Mouse (Mus musculus): ENCODE results near the gene Prpf8. TPM values are rescaled to one million over a fixed set of nuclear protein-coding genes. Genes with fewer than 3 reads are reported as not detected.

Prpf8 gene
- polyA plus RNA-seq, 1 experiment = 104 TPM

DNA sequence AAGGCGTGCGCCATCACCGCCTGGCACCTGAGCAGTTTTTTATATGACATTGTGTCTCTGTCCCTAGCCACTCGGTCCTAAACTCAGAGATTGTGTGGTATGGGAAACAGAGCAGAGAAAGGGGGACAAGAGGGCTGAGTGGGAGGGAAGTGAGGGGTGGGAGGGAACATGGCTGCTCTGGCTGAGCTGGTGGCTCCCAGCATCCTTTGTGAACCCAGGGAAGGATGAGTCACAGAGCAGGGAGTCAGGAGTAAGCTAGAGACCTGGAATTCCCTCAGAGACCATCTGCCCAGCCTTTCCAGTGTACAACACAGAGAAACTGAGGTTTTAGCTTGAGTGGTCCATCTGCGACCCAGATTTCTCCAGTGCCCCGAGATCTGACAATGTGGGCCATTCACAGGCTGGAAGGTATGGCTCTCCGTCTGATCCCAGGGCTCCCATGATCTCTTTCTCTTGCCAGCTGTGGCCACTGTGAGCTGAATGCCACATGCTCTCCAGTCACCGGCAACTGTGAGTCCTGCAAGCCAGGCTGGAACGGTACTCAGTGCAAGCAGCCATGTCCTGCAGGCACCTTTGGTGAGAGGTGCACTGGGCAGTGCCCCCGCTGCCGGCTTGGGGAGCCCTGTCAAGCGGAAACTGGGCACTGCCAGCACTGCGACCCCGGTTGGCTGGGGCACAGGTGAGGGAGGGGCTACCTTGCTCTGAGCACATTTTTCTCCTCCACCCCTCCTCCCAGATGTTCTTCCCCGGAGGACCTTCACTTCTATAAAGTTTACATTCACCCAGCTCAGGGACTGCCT is 33.4 kb downstream of the Prpf8 start:
- no peaks in the 10 kb centered on the region for H3K79me3 ChIP-seq (ENCODE audit: low read depth)
- TF ChIP-seq MAX (IDR thresholded peaks at IDR 0.05) = no peak
- no peak for TF ChIP-seq FOSL1 (IDR thresholded peaks at IDR 0.05; ENCODE audit: insufficient read depth, low read length, poor library complexity, severe bottlenecking)
- H3K36me3 ChIP-seq (ENCODE audit: control insufficient read depth, insufficient read depth) = no peaks in the 10 kb centered on the region
- no peak overlapping the region for H3ac ChIP-seq (ENCODE audit: control insufficient read depth, insufficient read length, low read depth)
- no peaks in the 10 kb centered on the region for H3K79me2 ChIP-seq (ENCODE audit: control insufficient read depth, insufficient read depth)
- no peak overlapping the region for H3K4me3 ChIP-seq (ENCODE audit: insufficient read depth, poor library complexity, severe bottlenecking)
- H3K27me3 ChIP-seq (ENCODE audit: control insufficient read depth, insufficient read depth, insufficient read length) = no peaks in the 10 kb centered on the region

DNA sequence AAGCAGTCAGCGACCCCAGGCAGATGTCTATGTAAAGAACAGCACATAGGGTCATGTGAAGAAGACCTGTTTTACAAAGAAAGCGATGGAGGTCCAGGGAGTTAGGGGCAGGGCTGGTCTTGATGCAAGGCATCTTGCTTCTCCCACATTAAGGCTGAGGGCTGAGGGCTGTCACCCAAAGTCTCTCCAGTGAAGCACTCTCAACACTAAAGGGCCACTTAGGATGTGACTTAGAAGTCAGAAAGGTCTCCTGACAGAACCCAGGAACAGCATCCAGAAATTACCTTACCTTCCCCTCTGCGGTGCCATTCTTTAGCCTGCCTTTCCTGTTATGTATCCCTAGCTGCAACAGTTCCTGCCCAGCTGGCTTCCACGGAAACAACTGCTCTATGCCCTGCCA is 35.0 kb downstream of the Prpf8 start:
- Histone ChIP-seq H3K27me3 (ENCODE audit: control insufficient read depth, insufficient read depth, insufficient read length) (no peaks in the 10 kb centered on the region), H3ac (ENCODE audit: control insufficient read depth, insufficient read length, low read depth) (no peak overlapping the region), H3K79me2 (ENCODE audit: control insufficient read depth, insufficient read depth) (no peaks in the 10 kb centered on the region), H3K4me3 (ENCODE audit: insufficient read depth, poor library complexity, severe bottlenecking) (no peak overlapping the region), H3K79me3 (ENCODE audit: low read depth) (no peaks in the 10 kb centered on the region), H3K36me3 (ENCODE audit: control insufficient read depth, insufficient read depth) (no peaks in the 10 kb centered on the region)
- no peak for TF ChIP-seq FOSL1 (IDR thresholded peaks at IDR 0.05; ENCODE audit: insufficient read depth, low read length, poor library complexity, severe bottlenecking)
- TF ChIP-seq MYOD1 (IDR thresholded peaks at IDR 0.05; ENCODE audit: control insufficient read depth, insufficient read length, low read depth) = no peak
- TF ChIP-seq CTCF (IDR thresholded peaks at IDR 0.05; ENCODE audit: control insufficient read depth, insufficient read depth, insufficient read length) = no peak
- TF ChIP-seq MAX (IDR thresholded peaks at IDR 0.05) = no peak
- TF ChIP-seq MYOG (IDR thresholded peaks at IDR 0.05; ENCODE audit: control insufficient read depth, extremely low read depth, insufficient read length) = no peak
- TF ChIP-seq USF1 (IDR thresholded peaks at IDR 0.05; ENCODE audit: low read depth) = no peak
- no peak for TF ChIP-seq CEBPB (IDR thresholded peaks at IDR 0.05; ENCODE audit: low read depth)

DNA sequence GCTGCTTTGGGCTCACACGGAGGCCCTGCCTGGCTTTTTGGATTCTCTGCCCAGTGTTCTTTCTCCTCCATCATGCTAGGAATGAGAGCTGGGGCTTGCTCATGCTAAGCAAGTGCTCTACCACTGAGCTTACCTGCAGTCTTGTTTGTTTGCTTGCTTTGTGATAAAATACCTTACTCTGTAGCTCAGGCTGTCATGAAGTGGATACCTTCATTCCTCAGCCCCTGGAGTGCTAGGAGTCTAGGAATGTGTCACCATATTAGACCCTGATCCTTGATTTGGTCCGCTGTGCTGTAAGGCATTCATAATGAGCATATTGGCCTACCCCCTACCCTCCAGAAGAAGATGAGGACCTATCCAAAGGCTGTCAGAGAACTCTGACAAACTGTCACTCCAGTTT is 36.2 kb downstream of the Prpf8 start:
- no peak overlapping the region for H3K4me3 ChIP-seq (ENCODE audit: insufficient read depth, poor library complexity, severe bottlenecking)
- TF ChIP-seq MYOG (IDR thresholded peaks at IDR 0.05; ENCODE audit: control insufficient read depth, extremely low read depth, insufficient read length) = no peak
- TF ChIP-seq FOSL1 (IDR thresholded peaks at IDR 0.05; ENCODE audit: insufficient read depth, low read length, poor library complexity, severe bottlenecking) = no peak
- TF ChIP-seq CTCF (IDR thresholded peaks at IDR 0.05; ENCODE audit: control insufficient read depth, insufficient read depth, insufficient read length) = no peak
- TF ChIP-seq MAX (IDR thresholded peaks at IDR 0.05) = no peak
- TF ChIP-seq MYOD1 (IDR thresholded peaks at IDR 0.05; ENCODE audit: control insufficient read depth, insufficient read length, low read depth) = no peak
- TF ChIP-seq CEBPB (IDR thresholded peaks at IDR 0.05; ENCODE audit: low read depth) = no peak
- TF ChIP-seq USF1 (IDR thresholded peaks at IDR 0.05; ENCODE audit: low read depth) = no peak
- H3K79me2 ChIP-seq (ENCODE audit: control insufficient read depth, insufficient read depth) = no peaks in the 10 kb centered on the region
- H3K36me3 ChIP-seq (ENCODE audit: control insufficient read depth, insufficient read depth) = no peaks in the 10 kb centered on the region
- no peak overlapping the region for H3ac ChIP-seq (ENCODE audit: control insufficient read depth, insufficient read length, low read depth)
- no peaks in the 10 kb centered on the region for H3K79me3 ChIP-seq (ENCODE audit: low read depth)
- H3K27me3 ChIP-seq (ENCODE audit: control insufficient read depth, insufficient read depth, insufficient read length) = no peaks in the 10 kb centered on the region

- Histone ChIP-seq H3K4me3 (ENCODE audit: insufficient read depth, poor library complexity, severe bottlenecking) (no peak overlapping the region), H3K79me2 (ENCODE audit: control insufficient read depth, insufficient read depth) (no peaks in the 10 kb centered on the region), H3K79me3 (ENCODE audit: low read depth) (no peaks in the 10 kb centered on the region), H3ac (ENCODE audit: control insufficient read depth, insufficient read length, low read depth) (no peak overlapping the region), H3K36me3 (ENCODE audit: control insufficient read depth, insufficient read depth) (no peaks in the 10 kb centered on the region), H3K27me3 (ENCODE audit: control insufficient read depth, insufficient read depth, insufficient read length) (no peaks in the 10 kb centered on the region)
- no peak for TF ChIP-seq CTCF (IDR thresholded peaks at IDR 0.05; ENCODE audit: control insufficient read depth, insufficient read depth, insufficient read length)
Measured at GRCm38 (mm10) chr11:75525531-75526125, 39.0 kb downstream of the Prpf8 start.

DNA sequence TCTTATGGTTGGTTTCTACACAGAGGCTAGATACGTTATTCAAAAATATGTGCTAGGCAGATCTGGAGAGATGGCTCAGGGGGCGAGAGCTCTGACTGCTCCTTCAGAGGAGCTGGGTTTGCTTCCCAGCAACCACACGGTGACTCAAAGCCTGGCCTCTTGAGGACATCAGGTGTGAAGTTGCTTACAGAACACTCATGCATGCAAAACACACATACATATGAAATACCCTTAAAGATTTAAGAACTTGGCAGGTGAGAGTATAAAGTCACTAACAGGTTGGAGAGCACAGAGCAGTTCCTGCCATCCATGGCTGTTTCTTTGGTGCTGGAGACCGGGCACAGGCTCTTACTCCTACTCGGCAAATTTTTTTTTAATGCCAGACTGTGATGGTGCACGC is 40.3 kb downstream of the Prpf8 start:
- Histone ChIP-seq H3K27me3 (ENCODE audit: control insufficient read depth, insufficient read depth, insufficient read length) (no peaks in the 10 kb centered on the region), H3K4me3 (ENCODE audit: insufficient read depth, poor library complexity, severe bottlenecking) (no peak overlapping the region), H3K79me2 (ENCODE audit: control insufficient read depth, insufficient read depth) (no peaks in the 10 kb centered on the region), H3K36me3 (ENCODE audit: control insufficient read depth, insufficient read depth) (no peaks in the 10 kb centered on the region), H3ac (ENCODE audit: control insufficient read depth, insufficient read length, low read depth) (no peak overlapping the region), H3K79me3 (ENCODE audit: low read depth) (no peaks in the 10 kb centered on the region)
- TF ChIP-seq MYOG (IDR thresholded peaks at IDR 0.05; ENCODE audit: control insufficient read depth, extremely low read depth, insufficient read length) = no peak
- no peak for TF ChIP-seq FOSL1 (IDR thresholded peaks at IDR 0.05; ENCODE audit: insufficient read depth, low read length, poor library complexity, severe bottlenecking)
- TF ChIP-seq CEBPB (IDR thresholded peaks at IDR 0.05; ENCODE audit: low read depth) = no peak
- TF ChIP-seq USF1 (IDR thresholded peaks at IDR 0.05; ENCODE audit: low read depth) = no peak
- no peak for TF ChIP-seq MYOD1 (IDR thresholded peaks at IDR 0.05; ENCODE audit: control insufficient read depth, insufficient read length, low read depth)
- TF ChIP-seq MAX (IDR thresholded peaks at IDR 0.05) = no peak
- no peak for TF ChIP-seq CTCF (IDR thresholded peaks at IDR 0.05; ENCODE audit: control insufficient read depth, insufficient read depth, insufficient read length)

- H3K79me2 ChIP-seq (ENCODE audit: control insufficient read depth, insufficient read depth) = no peaks in the 10 kb centered on the region
- H3K27me3 ChIP-seq (ENCODE audit: control insufficient read depth, insufficient read depth, insufficient read length) = no peaks in the 10 kb centered on the region
- TF ChIP-seq MAX (IDR thresholded peaks at IDR 0.05) (no peak), USF1 (IDR thresholded peaks at IDR 0.05; ENCODE audit: low read depth) (no peak), MYOD1 (IDR thresholded peaks at IDR 0.05; ENCODE audit: control insufficient read depth, insufficient read length, low read depth) (no peak), MYOG (IDR thresholded peaks at IDR 0.05; ENCODE audit: control insufficient read depth, extremely low read depth, insufficient read length) (no peak), FOSL1 (IDR thresholded peaks at IDR 0.05; ENCODE audit: insufficient read depth, low read length, poor library complexity, severe bottlenecking) (no peak), CTCF (IDR thresholded peaks at IDR 0.05; ENCODE audit: control insufficient read depth, insufficient read depth, insufficient read length) (no peak), CEBPB (IDR thresholded peaks at IDR 0.05; ENCODE audit: low read depth) (no peak)
- no peaks in the 10 kb centered on the region for H3K79me3 ChIP-seq (ENCODE audit: low read depth)
- H3K4me3 ChIP-seq (ENCODE audit: insufficient read depth, poor library complexity, severe bottlenecking) = no peak overlapping the region
- no peaks in the 10 kb centered on the region for H3K36me3 ChIP-seq (ENCODE audit: control insufficient read depth, insufficient read depth)
- H3ac ChIP-seq (ENCODE audit: control insufficient read depth, insufficient read length, low read depth) = no peak overlapping the region
Measured at GRCm38 (mm10) chr11:75529771-75530170, 43.2 kb downstream of the Prpf8 start.

Data from C2C12 (cell line).